Mouse (Mus musculus): Measurements from ENCODE around the gene Ak5. TPM values are rescaled to one million over a fixed set of nuclear protein-coding genes. Genes with fewer than 3 reads are reported as not detected.

Gene Ak5
- polyA plus RNA-seq, 1 experiment from 2014 or later = 1.2 TPM

- Histone ChIP-seq H3K27me3 (no peaks in the 10 kb centered on the region), H3K4me1 (no peaks in the 10 kb centered on the region), H3K36me3 (replicated peaks) (no peaks in the 10 kb centered on the region), H3K4me2 (no peak overlapping the region), H3K4me3 (replicated peaks) (no peak overlapping the region), H3K27ac (no peak overlapping the region), H3K9ac (no peak overlapping the region), H3K9me3 (no peaks in the 10 kb centered on the region)
- ATAC-seq (ENCODE audit: low FRiP score) = no peak
- 82% methylated on average over 6 of the region's 6 CpGs for WGBS
Observed at GRCm38 (mm10) chr3:152522634-152523314, 145.4 kb downstream of the Ak5 start.

DNA sequence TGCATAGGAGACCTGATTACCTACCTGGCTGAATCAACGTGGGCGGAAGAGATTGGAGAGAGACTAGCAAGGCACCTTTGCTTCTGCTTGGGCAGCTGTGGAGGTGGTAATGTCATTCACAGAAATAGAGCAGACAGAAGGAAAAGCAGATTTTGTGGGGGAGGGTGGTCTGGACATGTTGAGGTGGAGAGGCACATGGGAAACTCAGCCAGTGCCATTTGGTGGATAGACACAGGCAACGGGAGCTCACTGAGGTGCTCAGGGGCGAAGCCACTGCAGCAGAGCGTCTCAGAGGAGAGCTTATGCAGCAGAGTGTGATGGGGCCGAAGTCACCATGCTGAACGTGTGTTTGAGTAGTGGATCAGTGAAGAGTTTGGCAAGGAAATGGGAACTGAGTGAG, 147.1 kb downstream of the Ak5 start:
- no peak for ATAC-seq (ENCODE audit: low FRiP score)
- no peak overlapping the region for H3K9ac ChIP-seq
- H3K27me3 ChIP-seq = no peaks in the 10 kb centered on the region
- H3K4me1 ChIP-seq = peaks cover 3% of the 10 kb centered on the region
- H3K4me2 ChIP-seq = no peak overlapping the region
- WGBS = 90% methylated on average over 7 of the region's 7 CpGs
- no peak overlapping the region for H3K4me3 ChIP-seq (replicated peaks)
- H3K9me3 ChIP-seq = no peaks in the 10 kb centered on the region
- no peaks in the 10 kb centered on the region for H3K36me3 ChIP-seq (replicated peaks)
- no peak overlapping the region for H3K27ac ChIP-seq

- Histone ChIP-seq H3K4me1 (peaks cover 7% of the 10 kb centered on the region), H3K27ac (no peak overlapping the region), H3K4me3 (replicated peaks) (no peak overlapping the region), H3K4me2 (no peak overlapping the region), H3K9me3 (no peaks in the 10 kb centered on the region), H3K27me3 (no peaks in the 10 kb centered on the region), H3K36me3 (replicated peaks) (no peaks in the 10 kb centered on the region), H3K9ac (no peak overlapping the region)
- WGBS = 87% methylated on average over 3 of the region's 3 CpGs
- ATAC-seq (ENCODE audit: low FRiP score) = no peak
Observed at GRCm38 (mm10) chr3:152520074-152520473, 148.1 kb downstream of the Ak5 start.

- Histone ChIP-seq H3K36me3 (replicated peaks) (no peaks in the 10 kb centered on the region), H3K4me3 (replicated peaks) (no peak overlapping the region), H3K27me3 (no peaks in the 10 kb centered on the region), H3K27ac (no peak overlapping the region), H3K4me2 (no peak overlapping the region), H3K4me1 (peaks cover 7% of the 10 kb centered on the region), H3K9me3 (no peaks in the 10 kb centered on the region), H3K9ac (no peak overlapping the region)
- no peak for ATAC-seq (ENCODE audit: low FRiP score)
- 90% methylated on average over 10 of the region's 10 CpGs for WGBS
Observed at GRCm38 (mm10) chr3:152519556-152519955, 148.6 kb downstream of the Ak5 start.

DNA sequence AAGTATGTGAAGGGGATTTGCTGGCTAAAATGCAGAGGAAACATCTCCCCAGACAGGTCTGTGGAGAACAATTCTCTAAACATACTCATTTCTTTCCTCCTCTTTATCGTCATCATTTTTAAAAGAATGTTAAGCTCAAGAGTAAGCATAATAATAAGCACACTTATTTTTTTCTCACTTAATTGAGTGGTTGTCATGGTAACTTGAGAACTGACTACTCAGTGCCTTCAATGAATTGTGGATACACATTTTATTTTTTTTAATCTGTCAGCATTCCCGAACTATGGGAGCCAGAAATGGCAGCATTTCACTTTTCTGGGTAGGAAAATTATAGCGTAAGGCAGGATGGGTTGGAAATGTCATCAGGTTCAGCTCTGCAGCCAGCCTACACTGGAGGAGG, 151.6 kb downstream of the Ak5 start:
- Histone ChIP-seq H3K4me2 (no peak overlapping the region), H3K9me3 (no peaks in the 10 kb centered on the region), H3K4me3 (replicated peaks) (no peak overlapping the region), H3K9ac (no peak overlapping the region), H3K27me3 (no peaks in the 10 kb centered on the region), H3K4me1 (peaks cover 7% of the 10 kb centered on the region), H3K36me3 (replicated peaks) (no peaks in the 10 kb centered on the region), H3K27ac (no peak overlapping the region)
- no peak for ATAC-seq (ENCODE audit: low FRiP score)
- WGBS = 67% methylated on average over 3 of the region's 3 CpGs

GRCm38 (mm10) chr3:152515959-152516358, 152.2 kb downstream of the Ak5 start:
- ATAC-seq (ENCODE audit: low FRiP score) = no peak
- no peak overlapping the region for H3K9ac ChIP-seq
- no peak overlapping the region for H3K27ac ChIP-seq
- WGBS = 25% methylated on average over 6 of the region's 6 CpGs
- no peak overlapping the region for H3K4me3 ChIP-seq (replicated peaks)
- peaks cover 7% of the 10 kb centered on the region for H3K4me1 ChIP-seq
- no peaks in the 10 kb centered on the region for H3K27me3 ChIP-seq
- H3K4me2 ChIP-seq = no peak overlapping the region
- H3K36me3 ChIP-seq (replicated peaks) = no peaks in the 10 kb centered on the region
- H3K9me3 ChIP-seq = no peaks in the 10 kb centered on the region

- Histone ChIP-seq H3K9ac (no peak overlapping the region), H3K4me2 (no peak overlapping the region), H3K27ac (no peak overlapping the region), H3K4me1 (peaks cover 7% of the 10 kb centered on the region), H3K4me3 (replicated peaks) (no peak overlapping the region), H3K36me3 (replicated peaks) (no peaks in the 10 kb centered on the region), H3K27me3 (no peaks in the 10 kb centered on the region), H3K9me3 (no peaks in the 10 kb centered on the region)
- whole genome bisulfite sequencing = 92% methylated on average over 2 of the region's 2 CpGs
- ATAC-seq (ENCODE audit: low FRiP score) = no peak
Observed at GRCm38 (mm10) chr3:152512517-152512916, 155.6 kb downstream of the Ak5 start.

DNA sequence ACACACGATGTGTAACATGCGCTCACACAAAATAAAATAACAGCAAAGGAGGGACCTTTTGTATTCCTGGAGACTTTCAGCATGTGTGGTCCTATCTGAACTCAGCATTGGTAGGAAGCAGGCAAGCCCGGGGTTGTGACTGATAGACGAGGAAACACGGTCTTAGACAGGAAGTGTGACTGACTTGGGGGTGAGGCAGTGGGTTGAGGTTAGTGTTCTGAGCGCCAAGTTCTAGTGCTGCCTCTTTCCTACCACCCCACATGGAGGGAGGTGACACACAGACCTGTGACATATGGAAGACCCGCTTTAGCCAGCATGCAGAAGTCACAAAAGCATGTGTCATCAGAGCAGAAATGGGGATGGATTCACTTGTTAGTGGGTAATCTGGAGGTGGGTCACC, 158.9 kb downstream of the Ak5 start:
- Histone ChIP-seq H3K36me3 (replicated peaks) (no peaks in the 10 kb centered on the region), H3K9me3 (no peaks in the 10 kb centered on the region), H3K4me1 (no peaks in the 10 kb centered on the region), H3K27me3 (no peaks in the 10 kb centered on the region), H3K27ac (no peak overlapping the region), H3K4me3 (replicated peaks) (no peak overlapping the region), H3K4me2 (no peak overlapping the region), H3K9ac (no peak overlapping the region)
- no peak for ATAC-seq (ENCODE audit: low FRiP score)
- WGBS = 93% methylated on average over 7 of the region's 7 CpGs

DNA sequence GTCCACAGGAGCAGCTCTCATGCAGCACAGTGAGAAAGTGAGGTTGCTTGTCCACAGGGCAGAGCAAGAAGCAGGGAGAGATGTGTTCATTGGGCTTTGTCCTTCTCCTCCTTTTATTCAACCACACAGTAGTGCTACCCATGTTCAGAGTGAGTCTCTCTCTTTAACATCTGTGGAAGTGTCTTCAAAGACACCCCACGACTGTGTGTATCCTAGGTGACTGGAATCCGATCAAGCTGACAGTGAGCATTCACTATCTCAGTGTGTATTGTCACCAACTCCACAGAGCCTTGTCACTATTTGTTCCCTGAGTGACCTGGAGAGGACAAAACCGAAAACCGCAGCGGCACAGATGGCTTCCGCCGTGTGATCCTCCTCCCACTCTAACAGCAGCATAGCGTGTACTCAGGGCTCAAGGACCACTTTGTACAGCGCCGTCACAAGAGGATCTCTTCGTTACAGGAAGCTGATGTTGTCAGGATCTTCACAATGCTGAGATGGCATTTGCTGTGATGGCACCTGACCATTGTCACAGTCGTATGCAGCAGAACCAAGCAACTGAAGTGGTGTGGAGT, 159.7 kb downstream of the Ak5 start:
- Histone ChIP-seq H3K9ac (no peak overlapping the region), H3K27ac (no peak overlapping the region), H3K4me3 (replicated peaks) (no peak overlapping the region), H3K4me2 (no peak overlapping the region), H3K9me3 (no peaks in the 10 kb centered on the region), H3K36me3 (replicated peaks) (no peaks in the 10 kb centered on the region), H3K27me3 (no peaks in the 10 kb centered on the region), H3K4me1 (no peaks in the 10 kb centered on the region)
- 79% methylated on average over 12 of the region's 12 CpGs for WGBS
- ATAC-seq (ENCODE audit: low FRiP score) = no peak

DNA sequence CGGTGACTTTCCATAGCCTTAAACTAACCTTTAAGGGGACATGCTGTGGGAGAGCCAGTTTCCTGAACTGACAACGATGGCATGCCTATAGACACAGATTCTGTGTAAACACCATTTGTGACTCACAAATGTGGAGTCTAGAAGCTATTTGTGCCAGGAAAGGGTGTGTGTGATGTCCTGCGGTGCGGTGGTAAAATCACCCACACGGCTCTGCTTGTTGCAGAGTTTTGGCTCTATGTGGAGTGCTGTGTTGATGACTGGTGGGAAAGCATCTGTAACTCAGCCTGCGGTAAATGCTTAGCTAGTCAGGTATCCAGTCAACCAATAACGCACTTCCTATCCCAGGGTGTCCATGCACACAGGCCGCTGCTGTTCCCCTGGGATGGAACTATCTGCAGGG, 160.3 kb downstream of the Ak5 start:
- 83% methylated on average over 8 of the region's 8 CpGs for WGBS
- Histone ChIP-seq H3K9me3 (no peaks in the 10 kb centered on the region), H3K4me3 (replicated peaks) (no peak overlapping the region), H3K9ac (no peak overlapping the region), H3K27ac (no peak overlapping the region), H3K36me3 (replicated peaks) (no peaks in the 10 kb centered on the region), H3K27me3 (no peaks in the 10 kb centered on the region), H3K4me2 (no peak overlapping the region), H3K4me1 (no peaks in the 10 kb centered on the region)
- no peak for ATAC-seq (ENCODE audit: low FRiP score)

DNA sequence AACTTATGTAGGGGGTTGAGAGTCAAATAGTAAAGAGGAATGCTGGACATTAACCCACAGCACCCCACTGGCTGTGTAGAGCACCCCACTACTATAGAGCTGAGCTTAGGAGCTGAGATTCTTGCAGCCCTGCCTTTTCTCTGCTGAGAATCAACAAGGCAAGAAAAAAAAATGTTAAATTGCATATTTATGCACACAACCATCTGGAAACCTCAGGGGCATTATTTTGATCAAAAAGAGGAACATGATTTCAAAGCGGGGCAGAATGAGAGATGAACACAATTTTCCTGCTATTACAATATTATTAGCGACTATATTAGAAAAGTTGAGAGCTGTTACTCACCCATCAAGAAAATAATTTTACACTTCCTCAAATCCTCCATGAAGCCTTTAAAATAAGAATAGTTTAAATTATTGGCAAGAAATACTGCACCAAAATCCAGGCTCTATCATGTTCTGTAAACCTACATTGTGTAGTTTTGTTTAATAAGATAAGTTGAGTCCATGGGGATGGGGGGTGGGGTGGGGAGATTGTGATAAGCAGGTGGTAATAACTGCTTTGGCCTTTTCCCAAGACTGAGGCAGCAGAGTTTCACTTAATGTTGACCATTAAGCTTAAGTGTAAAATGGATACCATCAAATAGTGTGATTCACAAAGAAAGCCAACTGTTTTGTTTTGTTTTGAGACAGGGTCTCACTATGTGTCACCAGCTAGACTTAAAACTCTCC, 169.0 kb downstream of the Ak5 start:
- H3K4me2 ChIP-seq = no peak overlapping the region
- H3K4me1 ChIP-seq = peaks cover 15% of the 10 kb centered on the region
- H3K9me3 ChIP-seq = no peaks in the 10 kb centered on the region
- H3K27ac ChIP-seq = no peak overlapping the region
- no peak overlapping the region for H3K9ac ChIP-seq
- WGBS = 89% methylated on average over 2 of the region's 2 CpGs
- H3K36me3 ChIP-seq (replicated peaks) = no peaks in the 10 kb centered on the region
- H3K4me3 ChIP-seq (replicated peaks) = no peak overlapping the region
- no peaks in the 10 kb centered on the region for H3K27me3 ChIP-seq
- ATAC-seq (ENCODE audit: low FRiP score) = no peak

GRCm38 (mm10) chr3:152497842-152498241, 170.3 kb downstream of the Ak5 start:
- H3K9ac ChIP-seq = no peak overlapping the region
- H3K4me3 ChIP-seq (replicated peaks) = no peak overlapping the region
- H3K9me3 ChIP-seq = no peaks in the 10 kb centered on the region
- no peaks in the 10 kb centered on the region for H3K36me3 ChIP-seq (replicated peaks)
- no peak overlapping the region for H3K27ac ChIP-seq
- H3K4me1 ChIP-seq = peaks cover 15% of the 10 kb centered on the region
- H3K27me3 ChIP-seq = no peaks in the 10 kb centered on the region
- no peak for ATAC-seq (ENCODE audit: low FRiP score)
- 84% methylated on average over 2 of the region's 2 CpGs for WGBS
- no peak overlapping the region for H3K4me2 ChIP-seq

DNA sequence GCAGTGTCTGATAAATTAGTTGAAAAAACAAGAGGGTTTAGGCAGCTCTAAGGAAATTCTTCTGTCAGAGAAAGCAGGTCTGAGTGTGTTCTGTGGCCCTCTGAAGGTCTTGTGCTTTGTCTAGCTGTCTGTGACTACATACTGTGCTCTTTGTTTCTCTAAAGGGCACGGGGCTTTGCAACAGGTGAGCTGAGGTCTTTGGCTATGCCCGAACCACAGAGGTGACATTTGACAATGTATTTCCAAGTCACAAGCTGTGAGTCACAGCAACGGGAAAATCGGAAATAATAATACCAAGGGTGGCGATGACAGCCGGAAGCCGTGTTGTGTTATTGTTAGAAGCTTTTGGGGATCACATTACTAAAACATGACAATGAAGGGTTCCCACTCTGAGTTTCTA, 171.1 kb downstream of the Ak5 start:
- 77% methylated on average over 7 of the region's 7 CpGs for WGBS
- Histone ChIP-seq H3K4me2 (no peak overlapping the region), H3K9me3 (no peaks in the 10 kb centered on the region), H3K9ac (no peak overlapping the region), H3K27ac (no peak overlapping the region), H3K4me1 (peaks cover 15% of the 10 kb centered on the region), H3K36me3 (replicated peaks) (no peaks in the 10 kb centered on the region), H3K4me3 (replicated peaks) (no peak overlapping the region), H3K27me3 (no peaks in the 10 kb centered on the region)
- ATAC-seq (ENCODE audit: low FRiP score) = no peak
